Mouse (Mus musculus): ENCODE measurements around the gene Abcb9.
"Not testable (repeated sequence)": the region's sequence is repeated elsewhere in the genome, so short reads cannot be mapped to it uniquely, and the experiment has no call there.

Gene Abcb9

DNA sequence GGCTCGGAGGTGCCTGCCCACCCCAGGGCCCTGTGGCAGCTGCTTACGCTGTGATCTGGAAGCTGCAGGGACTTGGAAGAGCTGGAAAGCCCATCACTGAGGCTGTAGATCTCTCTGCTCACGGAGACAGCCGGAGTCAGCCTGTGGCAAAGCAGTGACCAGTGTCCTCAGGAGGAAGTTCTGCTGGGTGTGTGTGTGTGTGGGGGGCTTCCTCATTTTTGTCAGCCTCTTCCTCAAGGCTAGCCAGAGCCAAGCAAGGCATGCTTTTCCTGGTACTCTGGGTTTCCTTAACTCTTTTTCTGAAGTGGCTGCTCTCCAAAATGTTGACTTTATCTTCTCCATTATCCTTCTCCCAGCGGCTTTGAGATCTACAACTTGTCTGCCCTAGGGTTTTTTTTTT, 35.9 kb downstream of the Abcb9 start:
- no peak for DNase-seq (ENCODE audit: low read depth)

DNA sequence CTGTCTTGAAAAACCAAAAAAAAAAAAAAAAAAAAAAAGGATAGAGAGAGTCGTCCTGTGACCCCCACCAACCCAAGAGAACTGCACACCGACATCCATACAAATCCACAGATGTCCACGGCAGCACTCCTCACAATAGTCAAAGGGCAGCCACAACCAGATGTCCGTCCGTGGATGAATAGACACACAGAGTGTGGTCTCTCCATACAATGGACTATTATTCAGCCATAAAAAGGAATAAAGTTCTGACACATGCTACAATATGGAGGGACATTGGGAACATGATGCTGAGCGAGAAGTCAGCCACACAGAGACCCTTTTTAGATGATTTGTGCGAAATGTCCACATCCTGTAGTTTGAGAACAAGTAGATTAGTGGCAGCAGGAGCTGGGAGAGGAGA, 36.8 kb downstream of the Abcb9 start:
- DNase-seq (ENCODE audit: low read depth): no peak

DNA sequence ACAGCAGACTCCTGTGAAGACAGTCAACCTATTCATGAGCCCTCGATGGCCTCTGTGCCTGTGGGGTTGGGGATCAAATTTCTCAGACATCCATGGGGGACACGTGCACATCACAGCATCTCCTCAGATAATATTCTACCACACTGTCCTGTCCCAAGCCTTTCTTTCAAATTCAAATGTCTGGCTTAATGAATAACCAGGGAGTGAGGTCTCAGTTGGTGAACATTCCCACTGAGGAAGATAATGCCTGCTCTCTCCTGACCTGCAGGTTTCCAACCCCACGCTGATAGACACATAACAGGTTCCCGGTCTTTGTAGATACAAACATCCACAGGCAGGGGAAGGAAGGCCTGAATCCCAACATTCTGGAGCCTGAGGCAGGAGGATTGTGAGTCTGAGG, 38.6 kb downstream of the Abcb9 start:
- no peak for DNase-seq (ENCODE audit: low read depth)

DNA sequence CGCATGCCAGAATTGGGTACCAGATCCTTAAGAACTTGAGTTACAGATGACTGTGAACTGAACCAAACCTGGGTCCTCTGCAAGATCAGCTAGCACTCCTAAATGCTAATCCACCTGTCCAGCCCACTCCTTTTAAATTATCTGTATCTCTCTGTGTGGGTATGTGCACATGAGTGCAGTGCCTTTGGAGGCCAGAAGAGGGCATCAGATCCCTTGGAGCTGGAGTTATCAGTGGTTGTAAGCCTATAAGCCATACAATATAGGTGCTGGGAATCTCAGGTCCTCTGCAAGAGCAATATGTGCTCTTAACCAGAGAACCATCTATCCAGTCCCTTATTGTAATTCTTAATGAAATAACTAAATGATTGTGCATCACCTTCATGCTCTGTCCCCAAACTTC, 39.4 kb downstream of the Abcb9 start:
- no peak for DNase-seq (ENCODE audit: low read depth)

DNA sequence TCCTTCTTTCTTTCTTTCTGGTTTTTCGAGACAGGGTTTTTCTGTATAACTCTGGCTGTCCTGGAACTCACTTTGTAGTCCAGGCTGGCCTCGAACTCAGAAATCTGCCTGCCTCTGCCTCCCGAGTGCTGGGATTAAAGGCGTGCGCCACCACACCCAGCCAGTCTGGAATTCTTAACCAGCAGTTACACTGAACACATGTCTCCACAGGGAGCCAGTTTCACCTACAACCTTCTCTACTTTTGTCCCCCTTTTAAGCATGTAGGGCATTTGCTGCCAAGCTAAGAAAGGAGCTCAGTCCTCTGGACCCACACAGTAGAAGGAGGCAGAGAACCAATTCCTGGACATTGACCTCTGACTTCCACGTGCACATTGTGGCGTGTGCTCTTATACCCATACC, 43.0 kb downstream of the Abcb9 start:
- DNase-seq (ENCODE audit: low read depth): not testable (repeated sequence)

DNA sequence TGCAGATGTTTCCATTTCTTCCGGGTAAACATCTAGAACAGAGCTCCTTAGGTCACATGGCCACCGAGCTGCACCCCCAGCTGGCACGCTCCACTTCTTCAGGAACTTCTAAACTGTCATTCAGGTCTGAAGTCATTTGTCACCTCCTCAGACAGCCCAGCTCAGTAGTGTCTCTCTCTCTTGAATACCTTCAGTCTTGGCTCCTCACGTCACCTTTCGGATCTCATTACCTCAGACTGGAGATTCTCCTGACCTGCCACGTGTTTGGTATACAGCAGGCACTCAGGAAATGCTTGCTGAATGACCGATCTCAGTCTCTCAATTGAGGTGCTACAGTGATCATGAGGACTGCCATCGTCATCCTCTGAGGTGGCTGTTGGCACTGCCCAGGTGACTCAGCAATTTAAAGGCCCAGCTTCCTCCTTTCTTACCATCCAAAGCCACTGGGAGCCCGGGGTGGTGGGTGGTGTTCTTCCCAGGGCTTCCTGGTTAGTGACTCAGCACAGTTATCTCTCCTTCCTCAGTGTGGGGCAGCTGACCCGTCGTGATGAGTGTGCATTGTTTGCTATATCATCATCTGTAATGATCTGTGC, 43.6 kb downstream of the Abcb9 start:
- peak; percentile 66 for DNase-seq (ENCODE audit: low read depth)

DNA sequence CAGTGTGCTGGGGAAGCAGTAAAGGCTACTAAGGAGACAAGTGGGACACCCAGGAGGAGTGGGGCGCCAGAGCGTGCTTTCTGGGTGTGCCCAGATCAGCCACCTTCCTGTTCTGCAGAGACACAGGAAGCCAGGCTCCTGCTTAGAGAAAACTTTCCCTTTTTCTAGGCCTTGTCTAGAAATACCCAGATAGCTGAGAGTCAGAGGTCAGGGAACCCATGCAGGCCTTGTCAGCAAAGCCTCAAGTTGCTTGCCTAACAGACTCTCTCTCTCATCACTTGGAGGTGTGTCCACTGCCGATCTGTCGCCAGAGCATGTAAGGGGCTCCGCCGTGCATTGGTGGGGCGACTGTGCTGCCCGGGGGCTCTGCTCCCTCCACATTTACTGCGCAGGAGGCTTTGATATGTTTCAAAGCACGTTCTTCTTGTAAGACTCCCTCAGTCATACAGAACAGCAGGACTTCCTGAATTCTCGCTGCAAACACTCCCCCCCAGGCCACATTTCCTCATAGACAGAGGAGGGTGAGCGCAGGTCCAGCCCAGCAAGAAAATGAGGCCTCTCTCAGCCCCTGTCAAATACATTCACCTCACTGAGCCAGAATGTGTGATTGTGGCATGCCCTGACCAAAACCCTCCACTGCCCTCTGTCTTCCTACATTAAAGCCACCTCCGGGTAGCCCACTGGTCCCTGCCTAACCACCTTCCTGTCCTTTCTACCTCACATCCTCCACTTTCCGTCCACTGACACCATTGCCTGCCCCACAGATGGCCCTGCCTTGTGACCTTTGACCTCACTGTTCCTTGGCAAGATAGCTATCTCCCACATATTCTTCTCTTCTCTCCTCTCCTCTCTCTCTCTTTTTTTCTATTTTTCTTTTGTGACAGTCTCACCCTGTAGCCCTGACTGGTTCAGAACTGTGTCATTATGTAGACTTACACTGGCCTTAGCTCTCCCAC, 45.2 kb downstream of the Abcb9 start:
- DNase-seq (ENCODE audit: low read depth): no peak

DNA sequence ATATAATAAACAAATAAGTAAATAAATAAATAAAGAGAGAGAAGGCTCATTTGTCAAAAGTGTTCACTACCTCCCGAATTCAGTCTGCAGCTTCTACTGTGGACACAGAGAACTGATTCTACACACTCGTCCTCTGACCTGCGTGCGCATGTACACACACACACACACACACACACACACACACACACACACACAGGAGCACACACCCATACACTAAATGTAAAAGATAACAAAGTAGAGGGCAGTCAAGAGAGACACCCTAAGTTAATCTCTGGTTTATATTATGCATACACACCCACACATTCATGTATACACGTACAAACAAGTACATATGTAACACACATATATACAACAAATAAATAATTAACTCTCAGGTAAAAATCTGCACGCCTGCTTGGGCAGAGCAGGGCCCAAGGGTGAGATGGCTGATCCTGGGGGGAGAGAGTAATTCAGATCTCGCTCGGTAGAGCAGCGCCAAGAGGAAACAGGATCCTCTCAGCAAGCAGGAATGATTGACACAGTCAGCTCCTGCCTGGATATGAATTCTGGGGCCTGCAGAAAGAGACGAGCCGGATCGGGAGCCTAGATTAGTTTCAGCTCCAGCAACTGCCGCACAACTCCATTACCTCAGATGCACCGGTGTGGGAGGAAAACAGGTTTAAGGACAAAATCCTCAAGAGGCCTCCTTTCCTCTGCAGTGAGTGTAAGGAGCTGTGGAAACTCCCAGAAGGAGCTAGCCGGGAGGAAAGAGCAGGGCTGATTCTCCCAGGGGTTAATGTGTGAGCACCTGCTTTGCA, 46.2 kb downstream of the Abcb9 start:
- no peak for DNase-seq (ENCODE audit: low read depth)

DNA sequence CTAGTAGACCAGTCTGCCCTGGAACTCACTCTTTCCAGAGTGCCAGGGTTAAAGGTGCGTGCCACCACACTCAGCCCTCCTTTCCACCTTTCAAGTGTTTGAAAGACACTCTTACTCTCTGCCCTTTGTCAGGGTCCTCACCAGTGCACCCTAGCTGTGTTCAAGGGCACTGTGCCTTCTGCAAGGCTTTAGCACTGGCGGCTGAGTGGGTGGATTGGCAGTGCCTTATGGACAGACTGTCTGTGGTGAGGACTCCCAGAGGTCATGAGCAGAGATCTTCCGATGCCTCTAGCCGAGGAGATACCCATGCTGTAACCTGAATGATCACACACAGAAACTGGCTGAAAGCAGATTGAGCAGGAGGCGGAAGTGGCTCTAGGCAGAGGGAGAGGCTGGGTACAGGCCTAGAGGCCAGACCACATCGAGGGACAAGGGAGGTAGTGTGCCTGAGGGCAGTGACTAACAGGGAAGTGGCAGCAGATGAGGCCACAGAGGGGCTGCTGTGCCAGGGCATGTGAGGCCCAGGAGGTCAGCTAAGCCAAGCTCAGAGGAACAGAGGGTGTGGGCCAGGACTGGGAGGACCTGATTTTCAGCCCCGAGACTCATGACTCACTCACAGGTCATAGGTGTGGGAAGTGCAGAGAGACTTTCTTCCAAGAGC, 48.7 kb downstream of the Abcb9 start:
- DNase-seq (ENCODE audit: low read depth): peak; percentile 74

DNA sequence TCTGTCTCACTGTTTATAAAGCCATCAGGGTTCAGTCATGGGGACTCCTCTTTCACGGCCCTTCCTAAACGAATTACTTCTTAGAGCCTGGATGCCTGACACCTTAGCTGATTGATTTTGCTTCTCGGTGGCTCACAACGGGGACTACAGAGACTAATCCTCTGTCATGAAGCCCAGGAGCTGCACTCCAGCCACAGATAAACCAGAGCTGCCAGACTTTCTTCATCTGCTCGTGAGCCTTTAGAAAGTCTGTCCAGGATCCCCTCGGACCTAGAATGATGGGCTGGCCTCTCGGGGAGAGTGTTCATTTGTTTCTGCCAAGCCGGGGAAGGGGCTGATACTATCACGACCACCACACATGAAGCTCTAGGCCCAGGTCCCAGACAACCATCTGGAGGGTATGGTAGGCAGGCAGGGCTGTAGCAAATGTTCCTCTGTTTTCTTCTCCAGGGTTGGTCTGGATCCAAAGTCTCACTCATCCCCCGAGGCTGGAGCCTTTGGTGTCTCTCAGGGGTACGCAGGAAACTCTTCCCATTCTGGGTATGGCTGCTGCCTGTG, 50.1 kb downstream of the Abcb9 start:
- no peak for DNase-seq (ENCODE audit: low read depth)

DNA sequence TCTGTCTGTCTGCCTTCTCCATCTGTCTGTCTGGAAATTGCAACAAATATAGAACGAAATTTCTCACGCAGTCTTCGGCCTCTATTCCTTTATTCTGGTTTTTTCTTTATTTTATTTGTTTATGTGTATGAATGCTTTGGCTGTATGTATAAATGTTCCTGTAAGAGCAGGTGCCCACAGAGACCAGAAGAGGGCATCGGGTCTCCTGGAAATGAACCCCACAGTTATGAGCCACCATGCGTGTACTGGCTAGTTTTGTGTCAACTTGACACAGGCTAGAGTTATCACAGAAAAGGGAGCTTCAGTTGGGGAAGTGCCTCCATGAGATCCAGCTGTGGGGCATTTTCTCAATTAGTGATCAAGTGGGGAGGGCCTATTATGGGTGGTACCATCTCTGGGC, 51.6 kb downstream of the Abcb9 start:
- no peak for DNase-seq (ENCODE audit: low read depth)

DNA sequence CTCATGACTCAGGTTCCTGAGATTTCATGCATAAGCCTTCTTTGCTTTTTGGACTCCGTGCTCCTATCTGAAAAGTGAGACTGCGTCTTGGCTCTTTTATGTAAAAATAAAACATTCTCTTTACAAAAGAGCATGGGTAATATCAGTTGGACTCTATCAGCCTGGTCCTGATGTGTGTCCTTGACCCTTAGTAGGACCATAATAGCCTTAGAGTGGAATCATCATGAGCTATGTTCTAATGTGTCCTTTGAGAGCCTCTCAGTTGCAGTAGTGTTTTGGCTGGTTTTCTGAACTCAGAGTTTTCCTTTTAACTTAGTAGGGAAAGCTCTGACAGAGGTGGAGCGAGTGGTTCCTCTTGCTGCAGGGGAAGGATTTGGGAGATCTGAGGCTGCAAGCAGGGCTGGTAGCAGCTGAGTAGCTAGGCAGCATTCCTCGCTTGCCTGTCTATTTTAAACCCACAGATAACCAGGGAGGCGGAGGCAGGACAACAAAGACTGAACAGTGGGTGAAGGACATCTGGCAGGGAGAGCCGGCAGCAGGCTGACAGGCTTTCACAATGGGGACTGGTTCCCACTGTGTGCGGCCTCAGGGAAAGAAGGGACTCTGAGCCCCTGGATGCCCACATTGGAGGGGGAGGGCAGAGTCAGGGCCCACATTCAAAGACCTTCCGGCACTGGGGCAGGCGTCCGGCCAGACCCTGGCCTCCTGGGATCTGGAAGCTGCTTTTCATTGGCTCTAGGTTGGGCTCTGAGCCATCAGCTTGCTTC, 52.2 kb downstream of the Abcb9 start:
- DNase-seq (ENCODE audit: low read depth): peak; percentile 44

DNA sequence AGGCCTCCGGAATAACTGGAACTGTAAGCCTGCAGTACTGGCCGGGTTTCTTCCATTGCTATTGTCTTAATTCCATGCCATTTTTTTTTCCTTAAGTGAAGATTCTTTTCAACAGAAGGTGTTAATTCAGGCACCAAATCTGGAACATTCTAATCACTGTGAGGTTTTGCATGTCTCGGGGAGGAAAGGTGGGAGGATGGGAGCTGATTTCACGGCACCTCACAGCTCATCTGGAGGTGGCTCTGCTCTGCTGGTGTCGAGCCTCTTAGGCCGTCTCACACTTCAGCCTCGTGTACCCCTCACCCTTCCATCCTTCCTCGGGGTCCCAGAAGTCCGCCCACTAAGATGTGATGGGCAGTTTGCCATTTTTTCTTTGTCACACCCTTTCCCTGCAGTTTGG, 54.5 kb downstream of the Abcb9 start:
- no peak for DNase-seq (ENCODE audit: low read depth)

DNA sequence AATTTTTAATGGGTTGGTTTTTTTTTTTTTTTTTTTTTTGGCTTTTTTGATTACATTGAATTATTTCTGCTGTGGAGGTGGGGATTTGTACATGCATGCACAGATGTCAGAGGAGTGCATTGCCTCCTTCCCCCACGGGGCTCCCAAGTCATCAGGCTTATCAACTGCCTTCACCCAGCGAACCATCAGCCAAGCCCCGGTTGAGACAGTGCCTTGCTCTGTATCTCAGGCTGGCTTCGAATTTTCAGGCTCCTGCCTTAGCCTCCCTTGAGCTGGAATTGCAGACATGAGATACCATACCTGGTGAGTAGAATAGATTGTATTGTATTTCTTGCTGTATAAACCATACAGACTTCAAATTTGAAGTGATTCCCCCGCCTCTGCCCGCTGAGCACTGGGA, 56.0 kb downstream of the Abcb9 start:
- DNase-seq (ENCODE audit: low read depth): no peak

DNA sequence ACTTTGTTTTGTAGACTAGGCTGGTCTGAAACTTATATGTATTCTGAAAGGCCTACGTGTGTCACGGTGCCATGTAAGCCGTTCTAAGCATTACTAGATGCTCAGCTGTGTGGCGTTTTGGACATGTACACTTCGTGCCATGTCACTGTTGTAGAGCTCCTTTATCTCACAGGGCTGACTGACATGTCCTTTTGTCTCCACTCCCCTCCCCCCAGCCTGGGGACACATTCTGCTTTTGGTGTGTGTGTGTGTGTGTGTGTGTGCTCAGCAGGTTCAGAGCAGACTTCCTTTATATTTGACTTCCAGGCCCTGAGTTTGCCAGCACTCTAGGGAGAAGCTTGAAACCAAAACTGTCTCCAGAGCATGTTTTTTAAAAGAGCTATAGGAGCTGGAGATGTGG, 58.8 kb downstream of the Abcb9 start:
- DNase-seq (ENCODE audit: low read depth): no peak

DNA sequence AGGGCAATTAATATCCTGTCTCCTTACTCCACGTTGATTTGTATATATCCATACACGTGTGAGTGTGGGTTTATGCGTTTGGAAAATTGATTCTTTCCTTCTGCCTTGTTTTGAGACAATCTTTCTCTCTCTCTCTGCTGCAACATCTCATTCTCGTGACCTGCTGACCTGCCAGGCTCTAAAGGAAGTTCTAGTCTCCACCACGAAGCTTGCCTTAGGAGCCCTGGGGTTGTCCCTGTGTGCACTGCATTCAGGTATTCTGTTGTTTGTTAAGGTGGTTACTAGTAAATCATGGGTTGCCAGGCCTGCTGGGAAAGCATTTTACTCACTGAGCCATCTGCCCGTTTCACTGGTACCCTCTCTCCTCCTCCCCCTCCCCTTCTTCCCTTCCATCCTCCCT, 59.3 kb downstream of the Abcb9 start:
- DNase-seq (ENCODE audit: low read depth): no peak

DNA sequence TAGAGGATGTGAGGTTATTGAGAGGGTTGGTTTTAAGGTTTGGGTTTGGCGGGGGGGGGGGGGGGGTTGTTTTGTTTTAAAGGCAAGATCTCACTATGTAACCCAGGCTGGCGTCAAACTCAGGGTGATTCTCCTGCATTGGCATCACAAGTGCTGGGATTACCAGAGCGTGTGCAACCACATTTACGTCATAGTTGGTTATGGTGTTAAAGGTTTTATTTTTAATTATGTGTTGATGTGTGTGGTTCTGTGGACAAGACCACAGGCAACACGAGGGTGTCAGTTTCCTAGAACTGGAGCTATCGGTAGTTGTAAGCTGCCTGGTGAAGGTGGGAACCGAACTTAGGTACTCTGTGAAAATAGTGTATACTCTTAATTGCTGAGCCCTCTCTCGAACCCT, 59.8 kb downstream of the Abcb9 start:
- DNase-seq (ENCODE audit: low read depth): no peak

DNA sequence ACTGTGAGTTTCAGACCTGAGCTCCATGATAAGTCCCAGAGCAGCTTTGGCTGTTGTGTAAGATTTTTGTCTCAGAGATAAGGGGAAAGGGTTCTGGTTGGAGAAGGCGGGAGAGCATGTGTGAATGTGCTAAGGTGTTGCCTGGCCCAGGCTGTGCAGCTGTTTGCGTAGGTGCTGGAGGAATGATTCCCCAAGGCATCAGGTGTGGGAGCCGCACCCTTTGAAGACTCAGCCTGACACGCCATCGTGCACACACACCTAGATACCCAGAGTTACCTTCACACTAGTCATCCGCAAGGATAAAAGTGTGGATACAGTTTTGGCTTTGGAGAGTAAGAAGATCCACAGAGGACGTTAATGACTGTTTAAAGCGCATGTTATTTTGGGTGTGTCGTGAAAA, 60.2 kb downstream of the Abcb9 start:
- DNase-seq (ENCODE audit: low read depth): no peak

DNA sequence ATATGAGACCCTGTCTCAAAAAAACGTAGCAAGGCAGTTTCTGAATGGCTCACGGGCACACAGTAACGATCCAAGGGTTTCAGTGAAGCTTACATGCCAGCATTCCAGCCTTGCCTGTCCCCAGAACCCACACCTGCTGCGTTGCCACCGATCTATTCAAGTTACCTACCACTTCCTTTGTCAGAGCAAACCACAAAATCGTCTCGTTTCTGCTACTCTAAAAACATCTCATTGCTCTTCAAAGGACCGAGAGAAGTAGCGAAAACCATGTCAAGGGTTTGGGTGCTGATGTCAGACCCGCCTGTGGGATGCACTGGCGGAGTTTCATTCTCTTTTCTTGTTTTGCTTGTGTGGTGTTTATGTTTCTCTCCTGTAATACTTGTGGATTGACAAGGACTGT, 61.1 kb downstream of the Abcb9 start:
- DNase-seq (ENCODE audit: low read depth): no peak

DNA sequence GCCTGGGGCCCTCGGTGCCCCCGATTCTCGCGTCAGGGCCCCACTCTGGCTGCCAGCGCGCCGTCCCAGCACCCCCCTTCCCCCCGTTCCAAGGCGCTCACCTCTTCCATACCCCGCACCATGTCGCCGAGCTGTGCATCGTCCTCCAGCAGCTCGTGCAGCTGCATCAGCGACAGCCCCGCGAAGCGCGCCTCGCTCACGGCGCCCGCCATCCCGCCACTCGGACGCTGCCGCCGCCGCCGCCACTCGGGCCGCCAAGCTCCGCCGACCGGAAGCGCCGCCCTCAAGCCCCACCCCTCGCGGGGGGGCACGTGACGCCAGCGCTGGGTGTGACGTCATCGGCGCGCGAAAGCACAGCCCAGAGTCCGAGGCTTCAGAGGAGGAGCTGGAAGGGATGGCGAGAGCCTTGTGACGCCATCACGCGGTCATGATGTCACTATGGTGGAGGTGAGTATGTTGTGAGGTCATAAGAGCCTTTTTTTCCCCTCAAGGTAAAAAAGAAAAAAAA, 63.5 kb downstream of the Abcb9 start, which contains the start of gene Vps37b:
Gene Vps37b (minus strand): TSS at position 270 of the 508 bp plus-strand sequence.
- DNase-seq (ENCODE audit: low read depth): peak; percentile 97

Data from NIH3T3 (cell line).